Mouse (Mus musculus) kidney, adult 2 months (tissue): ENCODE measurements around the gene Gm20852. TPM values are rescaled to one million over a fixed set of nuclear protein-coding genes. Genes with fewer than 3 reads are reported as not detected.
"Not testable (repeated sequence)": the region's sequence is repeated elsewhere in the genome, so short reads cannot be mapped to it uniquely, and the experiment has no call there.

ENCODE experiments used
- DNase-seq: peaks from one replicate; pipeline ENCODE4 v3.0.0; 2021
- H3K27ac ChIP-seq: fragments of 200-500 bp; 2 replicates; pipeline ENCODE4 v1.5.1; 2012; ENCODE audit warnings: low read depth, low read length, control low read depth, inconsistent platforms; ENCODE audit not compliant: insufficient read depth
- H3K27me3 ChIP-seq: fragments of 200-500 bp; replicated peaks from 2 replicates; pipeline ENCODE4 v1.6.1; 2012; ENCODE audit warnings: mild to moderate bottlenecking, moderate library complexity, low read length, inconsistent platforms; ENCODE audit not compliant: control insufficient read depth, insufficient read depth
- H3K36me3 ChIP-seq: fragments of 200-500 bp; 2 replicates; pipeline ENCODE4 v1.6.1; 2012; ENCODE audit warnings: mild to moderate bottlenecking, moderate library complexity, low read length, inconsistent platforms; ENCODE audit not compliant: control insufficient read depth, insufficient read depth
- H3K4me1 ChIP-seq: fragments of 200-500 bp; 2 replicates; pipeline ENCODE4 v1.6.1; 2011; ENCODE audit warnings: low read length; ENCODE audit not compliant: control insufficient read depth, insufficient read depth
- H3K4me3 ChIP-seq: fragments of 200-500 bp; 2 replicates; pipeline ENCODE4 v1.5.1; 2011; ENCODE audit warnings: mild to moderate bottlenecking, low read depth, low read length, control low read depth; ENCODE audit not compliant: insufficient read depth
- WGBS: fragments of 180-500 bp; shearing (Covaris S2); methylation state at CpG from one replicate; pipeline ENCODE4 v1.1.7; 2018; 5-methylcytosine and 5-hydroxymethylcytosine counted together
- polyA plus RNA-seq: library from polyadenylated mRNA; depleted of rRNA; stranded (reverse); fragments of >200 nt; gene quantifications from 2 replicates; pipeline ENCODE4 v1.2.3, GENCODE M21; 2012; rRNA removed

The Gm20852 gene
- polyA plus RNA-seq = not detected in 2 replicates

GRCm38 (mm10) chrY:66742023-66742422, at the start of gene Gm20852:
Gm20852 (minus strand) TSS chrY:66742123.
- no CpG with 5 or more reads among the region's 4 CpGs for WGBS
- H3K27ac ChIP-seq, H3K4me1 ChIP-seq, H3K4me3 ChIP-seq, H3K36me3 ChIP-seq, H3K27me3 ChIP-seq, DNase-seq: not testable (repeated sequence)
